Mouse (Mus musculus): ENCODE results near the gene Atg16l2.

Gene Atg16l2

GRCm38 (mm10) chr7:101223501-101223900 is 78.5 kb downstream of the Atg16l2 start:
- no peak for DNase-seq (ENCODE audit: low read depth, low spot score)

GRCm38 (mm10) chr7:101216724-101217123 is 85.3 kb downstream of the Atg16l2 start:
- no peak for DNase-seq (ENCODE audit: low read depth, low spot score)

GRCm38 (mm10) chr7:101213515-101214263 is 88.4 kb downstream of the Atg16l2 start:
- peak; percentile 22 for DNase-seq (ENCODE audit: low read depth, low spot score)

Measured in CD4-positive, CD25-positive, alpha-beta regulatory T cell, adult 2 months (primary cell).